Mouse (Mus musculus): Measurements from ENCODE around the gene Dclk2. TPM values are rescaled to one million over a fixed set of nuclear protein-coding genes. Genes with fewer than 3 reads are reported as not detected.

Dclk2 gene
- polyA plus RNA-seq, 1 experiment: 0.80 TPM

GRCm38 (mm10) chr3:86915291-86915690, 5.4 kb downstream of the Dclk2 start:
- Histone ChIP-seq H3K27me3 (ENCODE audit: control insufficient read depth, insufficient read depth, insufficient read length) (peaks cover 12% of the 10 kb centered on the region), H3K36me3 (ENCODE audit: control insufficient read depth, insufficient read depth) (no peaks in the 10 kb centered on the region), H3K79me3 (ENCODE audit: low read depth) (no peaks in the 10 kb centered on the region), H3ac (ENCODE audit: control insufficient read depth, insufficient read length, low read depth) (no peak overlapping the region), H3K79me2 (ENCODE audit: control insufficient read depth, insufficient read depth) (no peaks in the 10 kb centered on the region), H3K4me3 (ENCODE audit: insufficient read depth, poor library complexity, severe bottlenecking) (no peak overlapping the region)
- TF ChIP-seq MYOD1 (IDR thresholded peaks at IDR 0.05; ENCODE audit: control insufficient read depth, insufficient read length, low read depth) (no peak), CEBPB (IDR thresholded peaks at IDR 0.05; ENCODE audit: low read depth) (no peak), MYOG (IDR thresholded peaks at IDR 0.05; ENCODE audit: control insufficient read depth, extremely low read depth, insufficient read length) (no peak), MAX (IDR thresholded peaks at IDR 0.05) (no peak), USF1 (IDR thresholded peaks at IDR 0.05; ENCODE audit: low read depth) (no peak)

- no peak overlapping the region for H3ac ChIP-seq (ENCODE audit: control insufficient read depth, insufficient read length, low read depth)
- H3K4me3 ChIP-seq (ENCODE audit: insufficient read depth, poor library complexity, severe bottlenecking): no peak overlapping the region
- TF ChIP-seq CTCF (IDR thresholded peaks at IDR 0.05; ENCODE audit: control insufficient read depth, insufficient read depth, insufficient read length): no peak
- no peak for TF ChIP-seq FOSL1 (IDR thresholded peaks at IDR 0.05; ENCODE audit: insufficient read depth, low read length, poor library complexity, severe bottlenecking)
- TF ChIP-seq MYOG (IDR thresholded peaks at IDR 0.05; ENCODE audit: control insufficient read depth, extremely low read depth, insufficient read length): no peak
- no peak for TF ChIP-seq USF1 (IDR thresholded peaks at IDR 0.05; ENCODE audit: low read depth)
- TF ChIP-seq MYOD1 (IDR thresholded peaks at IDR 0.05; ENCODE audit: control insufficient read depth, insufficient read length, low read depth): no peak
- no peak for TF ChIP-seq CEBPB (IDR thresholded peaks at IDR 0.05; ENCODE audit: low read depth)
- TF ChIP-seq MAX (IDR thresholded peaks at IDR 0.05): no peak
- peaks cover 2% of the 10 kb centered on the region for H3K27me3 ChIP-seq (ENCODE audit: control insufficient read depth, insufficient read depth, insufficient read length)
- no peaks in the 10 kb centered on the region for H3K79me3 ChIP-seq (ENCODE audit: low read depth)
- H3K79me2 ChIP-seq (ENCODE audit: control insufficient read depth, insufficient read depth): no peaks in the 10 kb centered on the region
- H3K36me3 ChIP-seq (ENCODE audit: control insufficient read depth, insufficient read depth): no peaks in the 10 kb centered on the region
These were observed 6.3 kb downstream of the Dclk2 start for GRCm38 (mm10) chr3:86914316-86914715.

- Histone ChIP-seq H3ac (ENCODE audit: control insufficient read depth, insufficient read length, low read depth) (no peak overlapping the region), H3K36me3 (ENCODE audit: control insufficient read depth, insufficient read depth) (no peaks in the 10 kb centered on the region), H3K79me2 (ENCODE audit: control insufficient read depth, insufficient read depth) (no peaks in the 10 kb centered on the region), H3K79me3 (ENCODE audit: low read depth) (no peaks in the 10 kb centered on the region), H3K4me3 (ENCODE audit: insufficient read depth, poor library complexity, severe bottlenecking) (no peak overlapping the region), H3K27me3 (ENCODE audit: control insufficient read depth, insufficient read depth, insufficient read length) (no peaks in the 10 kb centered on the region)
- TF ChIP-seq FOSL1 (IDR thresholded peaks at IDR 0.05; ENCODE audit: insufficient read depth, low read length, poor library complexity, severe bottlenecking): no peak
- TF ChIP-seq CEBPB (IDR thresholded peaks at IDR 0.05; ENCODE audit: low read depth): no peak
- no peak for TF ChIP-seq MYOD1 (IDR thresholded peaks at IDR 0.05; ENCODE audit: control insufficient read depth, insufficient read length, low read depth)
- no peak for TF ChIP-seq MAX (IDR thresholded peaks at IDR 0.05)
- no peak for TF ChIP-seq USF1 (IDR thresholded peaks at IDR 0.05; ENCODE audit: low read depth)
- no peak for TF ChIP-seq CTCF (IDR thresholded peaks at IDR 0.05; ENCODE audit: control insufficient read depth, insufficient read depth, insufficient read length)
- no peak for TF ChIP-seq MYOG (IDR thresholded peaks at IDR 0.05; ENCODE audit: control insufficient read depth, extremely low read depth, insufficient read length)
These were observed 22.3 kb downstream of the Dclk2 start for GRCm38 (mm10) chr3:86898366-86898765.

GRCm38 (mm10) chr3:86897551-86897950, 23.1 kb downstream of the Dclk2 start:
- H3K4me3 ChIP-seq (ENCODE audit: insufficient read depth, poor library complexity, severe bottlenecking): no peak overlapping the region
- H3K79me3 ChIP-seq (ENCODE audit: low read depth): no peaks in the 10 kb centered on the region
- no peaks in the 10 kb centered on the region for H3K79me2 ChIP-seq (ENCODE audit: control insufficient read depth, insufficient read depth)
- no peaks in the 10 kb centered on the region for H3K36me3 ChIP-seq (ENCODE audit: control insufficient read depth, insufficient read depth)
- no peaks in the 10 kb centered on the region for H3K27me3 ChIP-seq (ENCODE audit: control insufficient read depth, insufficient read depth, insufficient read length)
- no peak for TF ChIP-seq MAX (IDR thresholded peaks at IDR 0.05)
- no peak for TF ChIP-seq USF1 (IDR thresholded peaks at IDR 0.05; ENCODE audit: low read depth)
- no peak for TF ChIP-seq FOSL1 (IDR thresholded peaks at IDR 0.05; ENCODE audit: insufficient read depth, low read length, poor library complexity, severe bottlenecking)
- no peak for TF ChIP-seq CEBPB (IDR thresholded peaks at IDR 0.05; ENCODE audit: low read depth)
- TF ChIP-seq MYOD1 (IDR thresholded peaks at IDR 0.05; ENCODE audit: control insufficient read depth, insufficient read length, low read depth): no peak
- no peak for TF ChIP-seq CTCF (IDR thresholded peaks at IDR 0.05; ENCODE audit: control insufficient read depth, insufficient read depth, insufficient read length)
- no peak for TF ChIP-seq MYOG (IDR thresholded peaks at IDR 0.05; ENCODE audit: control insufficient read depth, extremely low read depth, insufficient read length)
- no peak overlapping the region for H3ac ChIP-seq (ENCODE audit: control insufficient read depth, insufficient read length, low read depth)

GRCm38 (mm10) chr3:86897066-86897465, 23.6 kb downstream of the Dclk2 start:
- no peaks in the 10 kb centered on the region for H3K36me3 ChIP-seq (ENCODE audit: control insufficient read depth, insufficient read depth)
- no peaks in the 10 kb centered on the region for H3K27me3 ChIP-seq (ENCODE audit: control insufficient read depth, insufficient read depth, insufficient read length)
- TF ChIP-seq MYOG (IDR thresholded peaks at IDR 0.05; ENCODE audit: control insufficient read depth, extremely low read depth, insufficient read length) (no peak), USF1 (IDR thresholded peaks at IDR 0.05; ENCODE audit: low read depth) (no peak), MAX (IDR thresholded peaks at IDR 0.05) (no peak), MYOD1 (IDR thresholded peaks at IDR 0.05; ENCODE audit: control insufficient read depth, insufficient read length, low read depth) (no peak), FOSL1 (IDR thresholded peaks at IDR 0.05; ENCODE audit: insufficient read depth, low read length, poor library complexity, severe bottlenecking) (no peak), CEBPB (IDR thresholded peaks at IDR 0.05; ENCODE audit: low read depth) (no peak), CTCF (IDR thresholded peaks at IDR 0.05; ENCODE audit: control insufficient read depth, insufficient read depth, insufficient read length) (no peak)
- no peak overlapping the region for H3ac ChIP-seq (ENCODE audit: control insufficient read depth, insufficient read length, low read depth)
- H3K79me2 ChIP-seq (ENCODE audit: control insufficient read depth, insufficient read depth): no peaks in the 10 kb centered on the region
- no peaks in the 10 kb centered on the region for H3K79me3 ChIP-seq (ENCODE audit: low read depth)
- H3K4me3 ChIP-seq (ENCODE audit: insufficient read depth, poor library complexity, severe bottlenecking): no peak overlapping the region

- no peak overlapping the region for H3K4me3 ChIP-seq (ENCODE audit: insufficient read depth, poor library complexity, severe bottlenecking)
- H3K79me3 ChIP-seq (ENCODE audit: low read depth): no peaks in the 10 kb centered on the region
- no peak overlapping the region for H3ac ChIP-seq (ENCODE audit: control insufficient read depth, insufficient read length, low read depth)
- H3K79me2 ChIP-seq (ENCODE audit: control insufficient read depth, insufficient read depth): no peaks in the 10 kb centered on the region
- H3K36me3 ChIP-seq (ENCODE audit: control insufficient read depth, insufficient read depth): no peaks in the 10 kb centered on the region
- TF ChIP-seq CTCF (IDR thresholded peaks at IDR 0.05; ENCODE audit: control insufficient read depth, insufficient read depth, insufficient read length): no peak
- TF ChIP-seq MAX (IDR thresholded peaks at IDR 0.05): no peak
- no peaks in the 10 kb centered on the region for H3K27me3 ChIP-seq (ENCODE audit: control insufficient read depth, insufficient read depth, insufficient read length)
These were observed 26.2 kb downstream of the Dclk2 start for GRCm38 (mm10) chr3:86894491-86894890.

Measured in C2C12 (cell line).